Mouse (Mus musculus) stomach, embryonic 15.5 days (tissue): ENCODE measurements around the gene Phrf1. TPM values are rescaled to one million over a fixed set of nuclear protein-coding genes. Genes with fewer than 3 reads are reported as not detected.
A peak's percentile ranks its signal among the peaks of the same experiment; 100 is the strongest.

ENCODE experiments used
- ATAC-seq: fragments of 200-750 bp; cut with Nextera tagmentation; 2 replicates; pipeline ENCODE4 v1.8.0; 2017; ENCODE audit warnings: low read depth, moderate number of reproducible peaks, moderate TSS enrichment; ENCODE audit not compliant: insufficient read depth, low FRiP score
- H3K27ac ChIP-seq: fragments of 300-500 bp; sonication (generic); 2 replicates; pipeline ENCODE4 v1.5.1; 2015; ENCODE audit warnings: mild to moderate bottlenecking, inconsistent platforms
- H3K27me3 ChIP-seq: fragments of 300-500 bp; sonication (generic); replicated peaks from 2 replicates; pipeline ENCODE4 v1.6.1; 2015; ENCODE audit warnings: inconsistent platforms
- H3K36me3 ChIP-seq: fragments of 300-500 bp; sonication (generic); 2 replicates; pipeline ENCODE4 v1.6.1; 2015; ENCODE audit warnings: inconsistent platforms
- H3K4me1 ChIP-seq: fragments of 300-500 bp; sonication (generic); 2 replicates; pipeline ENCODE4 v1.6.1; 2015; ENCODE audit warnings: inconsistent platforms
- H3K4me2 ChIP-seq: fragments of 300-500 bp; sonication (generic); 2 replicates; pipeline ENCODE4 v1.6.1; 2015; ENCODE audit warnings: mild to moderate bottlenecking, inconsistent platforms
- H3K4me3 ChIP-seq: fragments of 300-500 bp; sonication (generic); replicated peaks from 2 replicates; pipeline ENCODE4 v1.5.1; 2015; ENCODE audit warnings: inconsistent platforms
- H3K9ac ChIP-seq: fragments of 300-500 bp; sonication (generic); 2 replicates; pipeline ENCODE4 v1.6.1; 2015; ENCODE audit warnings: inconsistent platforms
- H3K9me3 ChIP-seq: fragments of 300-500 bp; sonication (generic); 2 replicates; pipeline ENCODE4 v1.6.1; 2016; ENCODE audit warnings: inconsistent platforms
- WGBS: fragments of 180-500 bp; shearing (Covaris S2); methylation state at CpG from one replicate; pipeline ENCODE4 v1.1.7; 2015; 5-methylcytosine and 5-hydroxymethylcytosine counted together
- polyA plus RNA-seq: library from polyadenylated mRNA; unstranded; fragments of >200 nt; fragmentation: Nextera tagmentation; extraction: Ambion mirVana; gene quantifications from 2 replicates; pipeline ENCODE4 v1.2.1, GENCODE M21; 2015

Gene Phrf1
- polyA plus RNA-seq, 1 experiment from 2014 or later: 58.8 TPM

DNA sequence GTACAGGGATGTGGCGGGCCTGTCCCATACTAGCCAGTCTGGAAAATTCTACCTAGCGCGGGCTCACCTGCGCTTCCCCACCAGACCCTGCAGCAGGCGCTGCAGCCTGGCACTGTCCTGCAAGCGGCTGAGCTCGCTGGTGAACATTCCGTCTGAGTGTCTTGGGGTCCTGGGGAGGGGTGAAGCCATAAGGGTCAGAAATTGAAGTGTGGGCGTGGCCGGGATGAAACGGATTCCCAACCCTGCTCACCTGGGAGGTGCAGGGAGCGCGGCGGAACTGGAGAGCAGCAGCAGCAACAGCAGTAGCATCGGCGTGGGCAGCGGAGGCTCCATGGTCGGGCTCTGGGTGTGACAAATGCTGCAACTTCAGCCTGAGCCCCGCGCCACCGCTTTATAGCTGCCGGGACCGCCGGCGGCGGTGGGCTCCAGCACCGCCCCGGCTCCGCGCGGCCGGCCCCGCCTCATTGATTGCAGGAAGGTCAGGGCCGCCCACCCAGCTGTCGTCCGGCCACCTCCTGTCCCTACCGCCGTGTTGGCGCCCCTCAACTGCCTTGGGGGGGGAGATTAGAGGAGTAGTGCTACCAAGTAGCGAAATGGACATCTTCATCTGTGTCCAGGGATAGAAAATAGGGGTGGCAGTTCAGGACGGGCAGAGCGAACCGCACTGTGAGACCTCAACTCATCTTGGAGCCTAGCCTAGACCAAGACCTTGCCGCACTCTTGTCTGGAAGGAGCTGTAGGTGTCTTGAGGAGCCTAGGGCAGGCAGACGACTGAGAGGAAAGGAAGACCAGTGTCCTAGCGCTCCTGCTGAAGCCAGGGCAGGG, 50.4 kb downstream of the Phrf1 start, which contains the start of gene Sct:
TSS of gene Sct (minus strand) at position 368 of the 825 bp plus-strand sequence.
- no peaks in the 10 kb centered on the region for H3K9me3 ChIP-seq
- H3K27me3 ChIP-seq: no peaks in the 10 kb centered on the region
- H3K4me2 ChIP-seq: peak within 1 kb of the TSS; percentile 95
- 5% methylated on average over 46 of the region's 46 CpGs for WGBS
- 0 out of 2 replicates have a peak, but pooled peaks have one; percentile 21 for ATAC-seq
- no peaks in the 10 kb centered on the region for H3K36me3 ChIP-seq
- peaks cover 9% of the 10 kb centered on the region for H3K4me1 ChIP-seq
- peak within 1 kb of the TSS; percentile 46 for H3K4me3 ChIP-seq
- peak within 1 kb of the TSS; percentile 29; the same call in 1 of the 2 replicates for H3K9ac ChIP-seq
- no peak within 1 kb of the TSS for H3K27ac ChIP-seq

- H3K4me3 ChIP-seq: no peak overlapping the region
- H3K27me3 ChIP-seq: no peaks in the 10 kb centered on the region
- no peaks in the 10 kb centered on the region for H3K9me3 ChIP-seq
- H3K36me3 ChIP-seq: no peaks in the 10 kb centered on the region
- H3K27ac ChIP-seq: no peak overlapping the region
- H3K9ac ChIP-seq: no peak overlapping the region
- H3K4me2 ChIP-seq: no peak overlapping the region
- WGBS: 57% methylated on average over 6 of the region's 6 CpGs
- ATAC-seq: no peak
- H3K4me1 ChIP-seq: peaks cover 9% of the 10 kb centered on the region
Observed at GRCm38 (mm10) chr7:141281442-141281841, 52.9 kb downstream of the Phrf1 start.

DNA sequence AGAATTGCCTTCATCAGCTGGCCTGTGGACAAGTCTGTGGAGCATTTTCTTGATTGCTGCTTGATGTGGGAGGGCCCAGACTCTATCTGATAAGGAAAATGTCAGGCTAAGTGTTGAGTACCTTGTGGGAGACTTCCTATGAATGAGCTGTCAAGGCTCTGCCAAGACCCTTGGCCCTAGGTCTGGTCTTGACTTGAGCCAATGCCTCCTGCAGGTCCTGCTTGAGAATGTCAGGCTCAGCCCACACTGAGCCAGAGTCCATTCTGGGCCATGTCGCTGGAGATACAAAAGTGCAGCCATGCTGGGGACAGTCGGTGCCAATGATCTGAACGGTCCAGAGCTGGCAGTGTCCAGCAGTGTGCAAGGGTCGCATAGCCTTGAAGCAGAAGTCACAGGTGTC, 54.2 kb downstream of the Phrf1 start:
- H3K4me3 ChIP-seq: no peak overlapping the region
- peaks cover 9% of the 10 kb centered on the region for H3K4me1 ChIP-seq
- H3K36me3 ChIP-seq: no peaks in the 10 kb centered on the region
- no peak overlapping the region for H3K4me2 ChIP-seq
- WGBS: 81% methylated on average over 4 of the region's 4 CpGs
- no peak overlapping the region for H3K27ac ChIP-seq
- H3K9ac ChIP-seq: no peak overlapping the region
- H3K9me3 ChIP-seq: no peaks in the 10 kb centered on the region
- no peaks in the 10 kb centered on the region for H3K27me3 ChIP-seq
- no peak for ATAC-seq

- no peak overlapping the region for H3K27ac ChIP-seq
- H3K27me3 ChIP-seq: peaks cover 20% of the 10 kb centered on the region
- H3K9ac ChIP-seq: no peak overlapping the region
- WGBS: 66% methylated on average over 3 of the region's 3 CpGs
- no peak for ATAC-seq
- no peak overlapping the region for H3K4me3 ChIP-seq
- H3K4me2 ChIP-seq: no peak overlapping the region
- H3K9me3 ChIP-seq: no peaks in the 10 kb centered on the region
- H3K36me3 ChIP-seq: no peaks in the 10 kb centered on the region
- peaks cover 10% of the 10 kb centered on the region for H3K4me1 ChIP-seq
Observed at GRCm38 (mm10) chr7:141288042-141288441, 59.5 kb downstream of the Phrf1 start.

DNA sequence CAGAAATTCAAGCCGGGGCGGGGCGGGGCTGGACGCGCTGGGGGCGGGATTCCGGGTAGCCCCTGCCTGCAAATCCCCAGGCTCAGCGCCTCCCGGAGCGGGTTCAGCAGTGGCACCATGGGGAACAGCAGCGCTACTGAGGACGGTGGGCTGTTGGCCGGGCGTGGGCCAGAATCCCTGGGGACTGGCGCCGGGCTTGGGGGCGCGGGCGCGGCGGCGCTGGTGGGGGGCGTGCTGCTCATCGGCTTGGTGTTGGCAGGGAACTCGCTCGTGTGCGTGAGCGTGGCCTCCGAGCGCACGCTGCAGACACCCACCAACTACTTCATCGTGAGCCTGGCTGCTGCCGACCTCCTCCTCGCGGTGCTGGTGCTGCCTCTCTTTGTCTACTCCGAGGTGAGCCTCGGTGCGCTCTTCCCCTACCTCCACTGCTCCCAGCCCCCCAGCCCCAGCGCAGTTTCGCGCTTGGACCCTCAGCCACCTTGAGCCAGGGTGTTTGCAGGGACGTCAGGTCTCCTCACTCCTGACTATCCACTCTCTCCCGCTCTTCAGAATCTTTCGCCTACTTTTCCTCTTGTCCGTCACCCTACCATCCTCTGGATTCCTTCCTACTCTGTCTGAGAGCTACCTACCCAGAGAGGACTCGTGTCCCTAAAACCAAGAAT, 63.5 kb downstream of the Phrf1 start, which contains the start of gene Drd4:
TSS of gene Drd4 (plus strand) at position 86 of the 662 bp plus-strand sequence.
- WGBS: 4% methylated on average over 44 of the region's 46 CpGs
- H3K9ac ChIP-seq: peak within 1 kb of the TSS; percentile 29; the same call in 1 of the 2 replicates
- peak within 1 kb of the TSS; percentile 46 for H3K4me3 ChIP-seq
- H3K4me2 ChIP-seq: peak within 1 kb of the TSS; percentile 95
- 0 out of 2 replicates have a peak, but pooled peaks cover 1% of the 10 kb centered on the region for H3K36me3 ChIP-seq
- peak; percentile 50; the same call in 1 of the 2 replicates for ATAC-seq
- H3K27ac ChIP-seq: no peak within 1 kb of the TSS
- H3K27me3 ChIP-seq: peaks cover 45% of the 10 kb centered on the region
- no peaks in the 10 kb centered on the region for H3K9me3 ChIP-seq
- H3K4me1 ChIP-seq: peaks cover 24% of the 10 kb centered on the region

- Histone ChIP-seq H3K4me2 (peak overlapping the region; percentile 95), H3K4me3 (peak overlapping the region; percentile 46; the same call in 1 of the 2 replicates), H3K4me1 (peaks cover 24% of the 10 kb centered on the region), H3K36me3 (0 out of 2 replicates have a peak, but pooled peaks cover 7% of the 10 kb centered on the region), H3K27me3 (peaks cover 45% of the 10 kb centered on the region), H3K27ac (no peak overlapping the region), H3K9ac (no peak overlapping the region), H3K9me3 (no peaks in the 10 kb centered on the region)
- ATAC-seq: no peak
- WGBS: 52% methylated on average over 15 of the region's 15 CpGs
Observed at GRCm38 (mm10) chr7:141292583-141293388, 64.2 kb downstream of the Phrf1 start.

GRCm38 (mm10) chr7:141293852-141294471, 65.4 kb downstream of the Phrf1 start:
- 1% methylated on average over 53 of the region's 53 CpGs for WGBS
- Histone ChIP-seq H3K4me3 (peak overlapping the region; percentile 40), H3K27me3 (peaks cover 45% of the 10 kb centered on the region), H3K36me3 (peaks cover 11% of the 10 kb centered on the region; the same call in 1 of the 2 replicates), H3K4me1 (peaks cover 24% of the 10 kb centered on the region), H3K27ac (no peak overlapping the region), H3K9me3 (no peaks in the 10 kb centered on the region), H3K9ac (0 out of 2 replicates have a peak overlapping the region, but pooled peaks have one; percentile 9), H3K4me2 (peak overlapping the region; percentile 78)
- no peak for ATAC-seq

DNA sequence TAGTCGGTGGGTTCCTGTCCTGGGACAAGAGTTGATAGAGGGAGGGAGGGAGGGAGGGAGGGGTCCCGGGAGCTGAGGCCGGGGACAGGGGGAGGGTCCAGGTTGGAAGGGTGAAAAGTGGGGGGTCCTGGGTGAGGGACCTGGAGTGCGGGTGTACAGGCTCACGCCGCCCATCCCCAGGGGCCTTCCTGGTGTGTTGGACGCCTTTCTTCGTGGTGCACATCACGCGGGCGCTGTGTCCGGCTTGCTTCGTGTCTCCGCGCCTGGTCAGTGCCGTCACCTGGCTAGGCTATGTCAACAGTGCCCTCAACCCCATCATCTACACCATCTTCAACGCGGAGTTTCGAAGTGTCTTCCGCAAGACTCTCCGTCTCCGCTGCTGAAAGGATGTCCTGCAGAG, 65.9 kb downstream of the Phrf1 start:
- no peaks in the 10 kb centered on the region for H3K9me3 ChIP-seq
- H3K4me2 ChIP-seq: peak overlapping the region; percentile 78
- 5% methylated on average over 22 of the region's 22 CpGs for WGBS
- H3K4me1 ChIP-seq: peaks cover 24% of the 10 kb centered on the region
- H3K27ac ChIP-seq: no peak overlapping the region
- peak overlapping the region; percentile 40; the same call in 1 of the 2 replicates for H3K4me3 ChIP-seq
- H3K9ac ChIP-seq: no peak overlapping the region
- peaks cover 11% of the 10 kb centered on the region; the same call in 1 of the 2 replicates for H3K36me3 ChIP-seq
- peaks cover 45% of the 10 kb centered on the region for H3K27me3 ChIP-seq
- no peak for ATAC-seq

DNA sequence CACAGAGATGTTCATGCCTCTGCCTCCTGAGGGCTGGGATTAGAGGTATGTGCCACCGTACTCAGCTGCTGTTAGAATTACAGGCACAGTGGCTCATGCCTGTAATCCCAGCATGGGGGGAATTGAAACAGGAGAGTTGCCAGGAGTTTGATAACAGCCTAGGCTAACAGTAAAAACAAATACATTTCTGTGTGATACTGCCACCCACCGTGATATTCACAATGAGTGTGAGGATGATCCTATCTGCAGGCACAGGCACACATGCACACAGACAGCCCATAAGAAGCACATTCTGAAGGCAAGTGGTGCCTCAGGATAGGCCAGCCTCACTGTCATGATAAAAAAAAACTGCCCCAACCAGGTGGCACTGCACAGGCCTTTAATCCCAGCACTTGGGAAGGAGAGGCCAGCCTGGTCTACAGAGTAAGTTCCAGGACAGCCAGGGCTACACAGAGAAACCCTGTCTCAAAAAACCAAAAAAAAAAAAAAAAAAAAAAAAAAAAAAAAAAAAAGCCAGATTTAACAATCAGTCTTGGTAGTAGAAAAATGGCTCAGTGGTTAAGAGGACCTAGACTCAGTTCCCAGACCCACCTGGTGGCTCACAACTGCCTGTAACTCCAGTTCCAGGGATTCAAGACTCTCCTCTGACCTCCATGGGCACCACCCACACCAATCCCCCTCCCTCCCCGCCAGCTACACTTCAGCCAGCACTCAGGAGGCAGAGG, 69.5 kb downstream of the Phrf1 start:
- Histone ChIP-seq H3K9me3 (no peaks in the 10 kb centered on the region), H3K9ac (no peak overlapping the region), H3K27ac (no peak overlapping the region), H3K4me2 (no peak overlapping the region), H3K27me3 (peaks cover 24% of the 10 kb centered on the region), H3K36me3 (peaks cover 30% of the 10 kb centered on the region), H3K4me3 (no peak overlapping the region), H3K4me1 (peaks cover 14% of the 10 kb centered on the region)
- ATAC-seq: no peak
- 73% methylated on average over 3 of the region's 3 CpGs for WGBS

- Histone ChIP-seq H3K9me3 (no peaks in the 10 kb centered on the region), H3K27me3 (peaks cover 14% of the 10 kb centered on the region), H3K4me2 (no peak overlapping the region), H3K4me1 (peaks cover 5% of the 10 kb centered on the region), H3K4me3 (no peak overlapping the region), H3K27ac (no peak overlapping the region), H3K9ac (no peak overlapping the region), H3K36me3 (peaks cover 37% of the 10 kb centered on the region)
- 96% methylated on average over 8 of the region's 8 CpGs for WGBS
- no peak for ATAC-seq
Observed at GRCm38 (mm10) chr7:141299175-141299574, 70.6 kb downstream of the Phrf1 start.
